Mouse (Mus musculus) forebrain, embryonic 10.5 days (tissue): ENCODE results near the gene Rps2. TPM values are rescaled to one million over a fixed set of nuclear protein-coding genes. Genes with fewer than 3 reads are reported as not detected.

ENCODE experiments used
- DNase-seq: peaks from one replicate; pipeline ENCODE4 v3.0.0-alpha.2; 2017; ENCODE audit warnings: low spot score; ENCODE audit errors: extremely low spot score
- H3K27ac ChIP-seq: fragments of 300-500 bp; sonication (generic); 2 replicates; pipeline ENCODE4 v1.5.1; 2016; ENCODE audit warnings: mild to moderate bottlenecking
- H3K27me3 ChIP-seq: fragments of 300-500 bp; sonication (generic); 2 replicates; pipeline ENCODE4 v1.6.1; 2016; ENCODE audit warnings: mild to moderate bottlenecking; ENCODE audit not compliant: poor library complexity, severe bottlenecking
- H3K36me3 ChIP-seq: fragments of 300-500 bp; sonication (generic); replicated peaks from 2 replicates; pipeline ENCODE4 v1.6.1; 2016; ENCODE audit warnings: mild to moderate bottlenecking, moderate library complexity
- H3K4me1 ChIP-seq: fragments of 300-500 bp; sonication (generic); 2 replicates; pipeline ENCODE4 v1.6.1; 2016
- H3K4me3 ChIP-seq: fragments of 300-500 bp; sonication (generic); 2 replicates; pipeline ENCODE4 v1.5.1; 2016; ENCODE audit warnings: mild to moderate bottlenecking, moderate library complexity
- H3K9me3 ChIP-seq: fragments of 300-500 bp; sonication (generic); 2 replicates; pipeline ENCODE4 v1.6.1; 2016; ENCODE audit warnings: mild to moderate bottlenecking, moderate library complexity
- WGBS: fragments of 180-500 bp; shearing (Covaris S2); methylation state at CpG from one replicate; pipeline ENCODE4 v1.1.7; 2016; 5-methylcytosine and 5-hydroxymethylcytosine counted together
- polyA plus RNA-seq: library from polyadenylated mRNA; unstranded; fragments of >200 nt; fragmentation: Nextera tagmentation; extraction: Ambion mirVana; gene quantifications from 2 replicates; pipeline ENCODE4 v1.2.1, GENCODE M21; 2016

Rps2 gene
- polyA plus RNA-seq, 1 experiment from 2014 or later = 1,888 TPM

DNA sequence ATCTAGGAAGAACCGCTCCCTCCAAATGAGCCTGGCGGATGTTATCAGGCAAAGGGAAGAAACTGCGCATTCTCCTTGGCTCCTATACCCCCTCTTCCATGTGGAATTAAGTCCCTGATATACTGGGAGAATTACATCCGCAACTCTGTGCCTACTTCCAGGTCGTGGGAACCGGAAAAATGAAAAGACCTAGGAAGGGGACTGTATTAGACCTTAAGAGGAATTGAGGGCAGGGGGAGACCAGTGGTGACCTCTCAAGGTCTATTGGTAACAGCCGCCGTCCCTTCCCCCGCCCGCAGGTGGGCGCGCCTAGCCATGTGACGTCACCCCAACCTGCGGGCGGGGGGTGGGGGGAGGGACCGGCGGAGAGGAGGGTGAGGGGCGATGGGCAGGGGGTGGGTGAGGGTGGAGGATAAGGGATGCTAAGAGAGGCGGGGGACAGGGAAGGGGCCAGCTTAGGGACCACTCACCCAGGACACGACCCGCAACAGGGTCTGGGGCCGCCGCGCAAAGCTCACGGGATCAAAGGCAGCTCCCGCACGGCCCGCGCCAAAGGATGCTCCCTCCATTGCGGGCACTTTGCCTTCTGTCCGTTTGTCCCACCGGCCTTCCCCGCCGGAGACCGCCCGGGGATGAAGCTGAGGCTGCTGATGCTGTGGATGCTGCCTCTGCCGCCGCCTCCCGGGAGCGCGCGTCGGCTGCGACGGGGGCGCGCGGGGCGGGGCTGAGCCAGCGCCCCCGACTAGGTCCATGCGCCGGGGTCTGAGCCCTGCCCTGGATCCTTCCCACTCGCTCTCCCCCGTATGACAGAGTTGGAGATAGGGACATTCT, 28.4 kb upstream of the Rps2 start, which contains the start of gene Syngr3:
Gene Syngr3 (minus strand): TSS at position 705 of the 831 bp plus-strand sequence.
- peak within 1 kb of the TSS; percentile 74 for H3K4me3 ChIP-seq
- peak; percentile 43 for DNase-seq
- H3K36me3 ChIP-seq = peaks cover 23% of the 10 kb centered on the region
- WGBS = under 1% methylated on average over 53 of the region's 55 CpGs
- peaks cover 68% of the 10 kb centered on the region for H3K27me3 ChIP-seq
- peak within 1 kb of the TSS; percentile 82 for H3K27ac ChIP-seq
- peaks cover 36% of the 10 kb centered on the region for H3K4me1 ChIP-seq
- no peaks in the 10 kb centered on the region for H3K9me3 ChIP-seq

DNA sequence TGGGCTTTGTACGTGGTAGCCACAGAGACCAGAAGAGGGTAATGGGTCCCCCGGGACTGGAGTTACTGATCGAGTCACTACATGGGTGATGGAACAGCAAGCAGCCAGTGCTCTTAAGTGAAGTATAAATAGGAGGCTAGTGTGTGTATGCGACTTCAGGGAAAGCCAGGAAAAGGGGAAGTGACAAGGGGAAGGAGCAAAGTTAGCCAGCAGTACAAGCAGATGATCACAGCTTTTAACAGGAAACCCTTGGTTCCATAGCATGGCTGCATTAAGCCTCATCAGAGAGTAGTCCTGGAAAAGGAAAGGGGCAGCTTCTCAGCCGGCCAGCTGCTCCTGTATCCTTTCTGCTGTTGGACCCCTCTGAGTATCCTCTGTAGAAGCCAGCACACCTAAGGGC, 25.5 kb upstream of the Rps2 start:
- no peak overlapping the region for H3K4me3 ChIP-seq
- peaks cover 49% of the 10 kb centered on the region for H3K27me3 ChIP-seq
- H3K4me1 ChIP-seq = peaks cover 46% of the 10 kb centered on the region
- H3K27ac ChIP-seq = no peak overlapping the region
- no peak for DNase-seq
- H3K36me3 ChIP-seq = peaks cover 23% of the 10 kb centered on the region
- 87% methylated on average over 5 of the region's 5 CpGs for WGBS
- no peaks in the 10 kb centered on the region for H3K9me3 ChIP-seq

DNA sequence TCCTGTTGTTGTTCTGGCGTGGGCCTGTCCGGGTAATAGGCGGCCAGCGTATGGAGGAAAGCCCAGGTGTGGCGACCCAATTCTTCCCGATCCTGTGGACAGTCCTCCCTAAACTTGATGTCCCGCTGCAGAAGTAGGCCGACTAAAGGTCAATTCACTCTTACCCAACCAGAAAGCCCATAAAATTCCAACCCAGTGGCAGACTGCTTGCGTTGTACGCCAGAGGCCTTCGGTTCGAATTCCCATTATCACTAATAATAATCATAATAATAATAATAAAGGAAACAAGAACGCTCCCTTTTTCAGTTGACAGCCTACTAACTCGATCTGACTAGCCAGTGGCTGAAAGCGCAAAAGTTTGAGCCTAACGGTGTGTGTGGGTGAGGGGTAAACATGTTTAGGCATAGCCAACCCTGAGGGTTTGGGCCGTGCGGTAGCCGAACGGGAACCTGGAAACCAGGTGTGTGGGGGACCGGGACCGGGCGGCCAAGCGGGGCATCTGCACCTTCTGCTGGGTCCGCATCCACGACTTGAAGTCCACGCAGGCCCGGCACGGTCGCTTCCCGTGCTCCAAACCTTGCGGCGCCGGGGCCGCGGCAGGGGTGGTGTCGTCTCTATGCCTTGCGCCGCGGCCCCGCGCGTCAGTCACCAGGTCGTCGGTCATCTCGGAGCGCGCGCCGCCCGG, 22.4 kb upstream of the Rps2 start:
- H3K9me3 ChIP-seq = no peaks in the 10 kb centered on the region

DNA sequence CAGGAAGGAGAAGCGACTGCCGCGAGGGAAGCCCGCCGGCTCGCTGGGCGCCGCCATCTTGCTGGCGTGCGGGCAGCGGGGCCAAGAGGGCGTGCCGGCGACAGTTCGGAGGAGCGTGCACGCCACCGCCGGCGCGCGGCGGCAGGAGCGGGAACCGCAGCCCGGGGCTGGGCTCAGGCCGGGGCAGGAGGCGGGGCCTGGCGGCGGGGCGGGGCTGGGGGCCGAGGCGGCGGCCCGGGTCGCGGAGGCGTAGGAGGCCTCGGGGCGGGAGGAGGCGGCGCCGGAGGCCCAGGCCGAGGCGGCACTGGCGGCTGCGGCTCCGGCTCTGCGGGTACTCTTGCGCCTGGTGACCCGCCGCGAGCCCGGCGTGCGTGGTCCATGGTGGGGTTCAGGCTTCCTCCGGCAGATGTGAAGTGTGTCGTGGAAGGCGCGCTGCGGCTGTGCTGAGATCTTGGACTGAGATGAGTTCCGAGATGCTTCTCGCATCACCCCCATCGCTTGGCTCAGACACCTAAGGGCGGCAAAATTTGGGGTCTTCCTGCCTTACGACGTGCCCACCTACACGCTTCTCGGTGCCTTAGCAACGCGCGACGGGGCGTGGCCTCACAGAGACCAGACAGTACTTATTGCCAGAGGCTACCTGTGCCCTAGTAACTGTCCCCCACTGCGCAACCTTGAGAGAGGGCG, 21.8 kb upstream of the Rps2 start, which contains the start of the genes Gfer and Noxo1:
Gene Gfer (minus strand): TSS at position 146 of the 687 bp plus-strand sequence.
Gene Noxo1 (plus strand): TSS at position 224 of the 687 bp plus-strand sequence.
- WGBS = under 1% methylated on average over 76 of the region's 76 CpGs
- peaks cover 41% of the 10 kb centered on the region for H3K4me1 ChIP-seq
- H3K36me3 ChIP-seq = peaks cover 43% of the 10 kb centered on the region
- no peaks in the 10 kb centered on the region for H3K9me3 ChIP-seq
- H3K27me3 ChIP-seq = peaks cover 17% of the 10 kb centered on the region
- peak; percentile 83 for DNase-seq
- peak within 1 kb of the TSS; percentile 84 for H3K4me3 ChIP-seq
- H3K27ac ChIP-seq = peak within 1 kb of the TSS; percentile 94

More for the DNA sequence above, 22.4 kb upstream of the Rps2 start:
- 7% methylated on average over 51 of the region's 51 CpGs for WGBS
- no peak for DNase-seq
- peak overlapping the region; percentile 84 for H3K4me3 ChIP-seq
- H3K36me3 ChIP-seq = peaks cover 36% of the 10 kb centered on the region
- peaks cover 24% of the 10 kb centered on the region for H3K27me3 ChIP-seq
- peak overlapping the region; percentile 94 for H3K27ac ChIP-seq
- H3K4me1 ChIP-seq = peaks cover 41% of the 10 kb centered on the region

DNA sequence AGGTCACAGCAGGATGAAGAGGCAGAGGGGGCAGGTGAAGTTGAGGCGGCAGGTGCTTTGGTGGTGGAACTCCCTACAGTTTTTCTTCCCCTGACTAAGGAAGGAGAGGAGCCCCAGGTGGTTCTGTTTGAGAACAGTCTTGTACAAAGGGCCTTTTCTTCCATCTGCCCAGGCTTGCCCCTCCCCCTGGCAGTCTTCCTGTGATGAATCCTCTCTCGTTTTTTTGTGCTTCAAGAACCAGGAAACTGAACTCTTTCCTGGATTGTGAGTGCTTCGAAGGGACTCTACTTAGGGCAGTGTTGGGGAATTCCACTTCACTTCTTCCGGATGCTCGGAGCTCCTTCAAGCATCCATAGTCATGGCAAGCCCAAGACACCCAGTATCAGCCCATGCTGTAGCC, 19.9 kb upstream of the Rps2 start:
- H3K27me3 ChIP-seq = 0 out of 2 replicates have a peak, but pooled peaks cover 6% of the 10 kb centered on the region
- no peaks in the 10 kb centered on the region for H3K9me3 ChIP-seq
- H3K27ac ChIP-seq = 0 out of 2 replicates have a peak overlapping the region, but pooled peaks have one; percentile 13
- peaks cover 41% of the 10 kb centered on the region for H3K4me1 ChIP-seq
- DNase-seq = no peak
- 26% methylated on average over 5 of the region's 5 CpGs for WGBS
- peaks cover 49% of the 10 kb centered on the region for H3K36me3 ChIP-seq
- H3K4me3 ChIP-seq = 0 out of 2 replicates have a peak overlapping the region, but pooled peaks have one; percentile 12

GRCm38 (mm10) chr17:24698715-24699114, 19.2 kb upstream of the Rps2 start:
- WGBS = 70% methylated on average over 9 of the region's 9 CpGs
- peaks cover 50% of the 10 kb centered on the region for H3K36me3 ChIP-seq
- no peak overlapping the region; the same call in 1 of the 2 replicates for H3K4me3 ChIP-seq
- DNase-seq = no peak
- peaks cover 41% of the 10 kb centered on the region for H3K4me1 ChIP-seq
- no peaks in the 10 kb centered on the region for H3K9me3 ChIP-seq
- 0 out of 2 replicates have a peak overlapping the region, but pooled peaks have one; percentile 13 for H3K27ac ChIP-seq
- H3K27me3 ChIP-seq = 0 out of 2 replicates have a peak, but pooled peaks cover 6% of the 10 kb centered on the region

DNA sequence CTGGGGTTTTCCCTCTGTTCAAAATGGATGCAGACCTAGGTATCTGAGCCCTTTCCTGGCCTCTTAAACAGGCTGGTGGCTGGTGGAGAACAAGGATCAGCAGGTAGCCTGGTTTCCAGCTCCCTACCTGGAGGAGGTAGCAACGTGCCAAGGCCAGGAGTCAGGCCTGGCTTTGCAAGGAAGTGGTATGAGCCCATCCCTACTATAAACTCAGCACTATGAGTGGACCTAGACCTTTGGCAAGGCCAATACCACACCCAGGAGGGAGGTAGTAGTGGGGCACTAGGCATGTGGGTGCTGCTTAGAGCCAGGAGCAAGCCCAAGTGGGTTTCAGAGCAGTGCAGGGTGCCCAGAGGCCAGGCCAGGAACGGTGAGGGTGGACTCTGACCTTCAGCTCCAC, 18.4 kb upstream of the Rps2 start:
- 79% methylated on average over 2 of the region's 2 CpGs for WGBS
- Histone ChIP-seq H3K4me3 (no peak overlapping the region), H3K27me3 (0 out of 2 replicates have a peak, but pooled peaks cover 6% of the 10 kb centered on the region), H3K27ac (no peak overlapping the region), H3K4me1 (peaks cover 36% of the 10 kb centered on the region), H3K36me3 (peaks cover 52% of the 10 kb centered on the region), H3K9me3 (no peaks in the 10 kb centered on the region)
- no peak for DNase-seq

DNA sequence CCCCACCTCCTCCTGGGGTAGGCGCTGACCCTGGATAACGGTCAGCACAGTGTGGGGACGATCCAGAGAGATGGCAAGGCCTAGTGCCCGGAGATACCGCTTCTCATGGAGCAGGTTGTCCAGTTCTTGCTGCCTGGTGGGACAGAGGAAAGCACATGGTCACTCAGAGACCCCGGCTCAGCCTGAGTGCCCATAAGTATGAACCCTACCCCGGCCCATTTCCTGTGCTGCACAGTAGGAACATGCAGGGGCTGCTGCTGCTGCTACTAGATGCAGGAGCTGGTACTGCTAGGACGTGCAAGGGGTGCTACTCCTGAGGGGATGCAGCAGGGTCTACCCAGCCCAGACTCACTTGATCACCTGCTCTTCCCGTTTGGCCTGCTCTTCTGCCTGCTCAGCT, 16.7 kb upstream of the Rps2 start:
- no peak for DNase-seq
- peaks cover 32% of the 10 kb centered on the region for H3K4me1 ChIP-seq
- 0 out of 2 replicates have a peak overlapping the region, but pooled peaks have one; percentile 3 for H3K4me3 ChIP-seq
- 0 out of 2 replicates have a peak, but pooled peaks cover 6% of the 10 kb centered on the region for H3K27me3 ChIP-seq
- peaks cover 66% of the 10 kb centered on the region for H3K36me3 ChIP-seq
- H3K27ac ChIP-seq = no peak overlapping the region
- WGBS = 90% methylated on average over 9 of the region's 9 CpGs
- H3K9me3 ChIP-seq = no peaks in the 10 kb centered on the region

DNA sequence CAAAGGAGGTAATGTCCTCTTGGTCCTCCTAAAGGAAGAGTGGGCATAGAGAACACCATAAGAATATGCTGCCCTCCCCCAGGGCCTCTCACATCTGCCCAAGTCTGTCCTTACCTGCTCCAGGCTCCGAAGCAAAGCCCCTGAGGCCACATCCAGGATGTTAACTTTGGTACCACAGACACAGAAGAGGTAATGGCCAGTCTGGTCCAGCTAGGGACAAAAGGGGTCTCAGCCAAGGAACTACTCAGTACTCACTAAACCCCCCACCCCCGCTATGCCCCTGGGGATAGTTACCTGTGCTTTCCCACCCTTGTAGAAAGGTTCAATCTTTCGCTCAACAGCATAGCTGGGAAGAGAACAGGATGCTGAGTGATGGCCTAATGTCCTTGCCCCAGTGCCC, 12.1 kb upstream of the Rps2 start:
- Histone ChIP-seq H3K36me3 (peaks cover 50% of the 10 kb centered on the region), H3K4me1 (peaks cover 19% of the 10 kb centered on the region), H3K4me3 (peak overlapping the region; percentile 92), H3K27me3 (no peaks in the 10 kb centered on the region), H3K27ac (no peak overlapping the region), H3K9me3 (no peaks in the 10 kb centered on the region)
- WGBS = 95% methylated on average over 3 of the region's 3 CpGs
- DNase-seq = no peak

DNA sequence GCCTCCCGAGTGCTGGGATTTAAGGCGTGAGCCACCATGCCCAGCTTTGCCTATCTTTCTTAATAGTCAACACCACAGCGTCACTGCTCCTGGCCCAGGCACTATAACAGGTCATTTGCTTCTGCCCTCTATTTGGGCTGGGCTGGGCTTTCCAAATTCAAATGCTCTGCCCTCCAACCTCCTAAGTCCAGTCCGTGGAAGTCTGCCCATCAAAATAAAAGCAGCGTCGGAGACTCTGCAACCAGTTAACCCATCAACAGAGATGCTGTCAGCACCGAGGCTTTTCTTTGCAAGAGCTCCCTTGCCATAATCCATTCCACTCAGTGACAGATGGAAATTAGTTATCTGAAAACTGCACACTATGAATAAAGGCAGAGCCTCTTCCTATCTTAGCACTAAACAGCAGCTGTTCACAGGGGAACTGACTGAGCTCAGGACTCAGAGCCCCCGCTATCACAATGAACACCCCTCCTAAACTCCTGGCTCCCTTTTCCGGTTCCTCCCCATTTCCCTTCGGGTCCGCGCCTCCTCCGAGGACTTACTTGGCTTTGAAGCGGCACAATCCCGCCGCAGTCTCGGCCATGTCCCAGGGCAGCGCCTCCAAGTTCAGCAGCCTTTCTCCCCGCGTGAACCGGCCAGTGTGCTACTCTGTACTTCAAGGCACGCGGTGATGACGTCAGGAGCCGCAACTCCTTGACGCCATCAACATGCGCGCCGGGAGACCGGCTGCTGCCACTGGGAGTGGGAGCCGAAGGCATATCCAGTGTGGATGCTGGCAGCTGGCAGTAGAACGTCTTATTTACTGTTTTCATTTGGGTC, 10.7 kb upstream of the Rps2 start, which contains the start of gene Tbl3:
Gene Tbl3 (minus strand): TSS at position 679 of the 819 bp plus-strand sequence.
- no peaks in the 10 kb centered on the region for H3K9me3 ChIP-seq
- no peaks in the 10 kb centered on the region for H3K27me3 ChIP-seq
- peak within 1 kb of the TSS; percentile 90 for H3K27ac ChIP-seq
- peaks cover 36% of the 10 kb centered on the region for H3K36me3 ChIP-seq
- peak; percentile 94 for DNase-seq
- H3K4me1 ChIP-seq = peaks cover 19% of the 10 kb centered on the region
- peak within 1 kb of the TSS; percentile 92 for H3K4me3 ChIP-seq
- 5% methylated on average over 32 of the region's 32 CpGs for WGBS

DNA sequence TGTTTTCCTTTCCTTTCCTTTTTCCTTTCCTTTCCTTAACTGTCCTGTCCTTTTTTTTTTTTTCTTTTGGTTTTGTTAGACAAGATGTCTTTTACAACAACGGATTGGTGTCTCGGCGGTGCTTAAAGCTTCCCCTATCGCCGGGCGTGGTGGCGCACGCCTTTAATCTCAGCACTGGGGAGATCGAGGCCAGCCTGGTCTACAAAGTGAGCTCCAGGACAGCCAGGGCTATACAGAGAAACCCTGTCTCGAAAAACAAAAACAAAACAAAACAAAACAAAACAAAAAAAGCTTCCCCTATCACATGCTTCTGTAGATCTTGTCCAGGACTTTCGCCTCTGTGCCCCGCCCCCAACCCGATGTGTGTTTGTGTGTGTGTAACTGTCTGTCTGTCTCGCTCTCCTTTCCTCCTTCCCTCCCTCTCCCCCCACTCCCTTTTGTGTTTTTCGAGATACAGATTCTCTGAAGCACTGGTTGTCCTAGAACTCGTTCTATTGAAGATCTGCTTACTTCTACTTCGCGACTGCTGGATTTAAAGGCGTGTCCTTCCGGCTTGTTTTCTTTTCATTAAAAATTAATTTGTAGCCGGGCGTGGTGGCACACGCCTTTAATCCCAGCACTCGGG, 10.0 kb upstream of the Rps2 start:
- H3K4me3 ChIP-seq = peak overlapping the region; percentile 92
- 7% methylated on average over 24 of the region's 24 CpGs for WGBS
- no peaks in the 10 kb centered on the region for H3K9me3 ChIP-seq
- peaks cover 19% of the 10 kb centered on the region for H3K4me1 ChIP-seq
- no peaks in the 10 kb centered on the region for H3K27me3 ChIP-seq
- H3K27ac ChIP-seq = peak overlapping the region; percentile 90
- peaks cover 29% of the 10 kb centered on the region for H3K36me3 ChIP-seq
- DNase-seq = no peak
